Mouse (Mus musculus) heart, adult 18-20 months (tissue): Measurements from ENCODE around the gene Vmn1r45. TPM values are rescaled to one million over a fixed set of nuclear protein-coding genes. Genes with fewer than 3 reads are reported as not detected.
"Not testable (repeated sequence)": the region's sequence is repeated elsewhere in the genome, so short reads cannot be mapped to it uniquely, and the experiment has no call there.

ENCODE experiments used
- DNase-seq, 2 experiments: peaks; one replicate each; pipeline ENCODE4 v3.0.0; 2021 to 2022; ENCODE audit warnings: mixed read lengths in 1 of 2
- long read RNA-seq, 2 experiments: library from polyadenylated mRNA; stranded (forward); transcript quantifications; one replicate each; pipeline ENCODE4 v2.0.0; 2021
- total RNA-seq, 2 experiments: library from RNA; stranded (reverse); gene quantifications; 2 replicates each; pipeline ENCODE4 v1.2.3; 2021

The Vmn1r45 gene
- not detected for total RNA-seq
- long read RNA-seq, experiment 1: 0 reads
- long read RNA-seq, experiment 2: 0 reads

GRCm38 (mm10) chr6:89940498-89940897 is at the start of gene Vmn1r45:
Gene Vmn1r45, minus strand, starts transcription at chr6:89940598.
- not testable (repeated sequence) for DNase-seq

GRCm38 (mm10) chr6:89985989-89986388 is 45.6 kb upstream of the Vmn1r45 start:
- no peak for DNase-seq

DNA sequence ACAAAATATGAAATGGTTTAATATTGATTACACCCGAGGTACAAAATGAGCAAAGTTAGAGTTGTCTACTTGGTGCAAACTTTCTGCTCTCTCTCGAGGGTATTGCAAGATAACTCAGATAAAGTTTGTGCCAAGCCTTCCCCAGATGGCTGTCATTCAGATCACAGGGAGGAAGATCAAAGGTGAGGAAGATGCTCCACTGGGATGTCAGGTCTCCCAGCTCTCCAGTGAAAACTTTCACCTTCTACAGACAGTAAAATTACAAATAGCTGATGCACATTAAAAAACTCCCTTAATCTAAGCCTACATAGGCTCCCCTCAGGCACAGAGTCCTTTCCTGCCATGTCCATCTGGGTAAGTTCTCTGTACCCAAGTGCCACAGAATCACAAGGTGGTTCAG is 28.6 kb upstream of the Vmn1r45 start, which contains the start of gene Vmn1r46:
Vmn1r46 (plus strand) TSS at position 301 of the 400 bp plus-strand sequence.
- no peak for DNase-seq

GRCm38 (mm10) chr6:89966341-89966740 is 25.9 kb upstream of the Vmn1r45 start:
- no peak for DNase-seq

DNA sequence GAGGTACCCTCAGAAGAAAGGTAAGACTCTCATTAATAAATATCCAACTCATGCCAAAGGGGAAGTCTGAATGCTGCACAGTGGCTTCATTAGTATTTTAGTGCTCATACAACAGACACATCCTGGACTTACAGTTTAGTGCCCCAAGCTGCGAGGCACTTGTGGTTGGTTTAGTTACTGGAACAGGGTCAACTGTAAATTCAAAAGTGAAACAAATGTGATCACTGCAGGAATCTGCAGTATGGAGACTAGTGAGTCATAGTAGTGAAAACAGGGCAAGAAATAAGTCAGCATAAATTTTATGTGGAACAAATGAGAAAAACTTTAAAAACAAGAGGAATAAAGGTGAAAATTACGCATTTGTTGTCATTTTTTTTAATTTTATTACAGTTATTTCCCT is 13.2 kb upstream of the Vmn1r45 start:
- no peak for DNase-seq

GRCm38 (mm10) chr6:89940926-89941325 is 528 bp upstream of the Vmn1r45 start:
- DNase-seq: no peak

- no peak for DNase-seq
Measured at GRCm38 (mm10) chr6:89883812-89884211, 56.6 kb downstream of the Vmn1r45 start.

- no peak for DNase-seq
Measured at GRCm38 (mm10) chr6:89883360-89883759, 57.0 kb downstream of the Vmn1r45 start, which contains the start of gene Vmn1r44. Gene Vmn1r44, plus strand, starts transcription at chr6:89883660.

Other genes with a start within 250 kb of the Vmn1r45 start
- not detected for gene Vmn1r40, start 233.1 kb downstream of the Vmn1r45 start, total RNA-seq
- not detected for gene Vmn1r41, start 199.8 kb downstream of the Vmn1r45 start, total RNA-seq
- gene Vmn1r42, start 64.2 kb downstream of the Vmn1r45 start, total RNA-seq: under 1 TPM; 0.25 to 0.26 TPM
- gene Vmn1r43, start 64.2 kb downstream of the Vmn1r45 start, total RNA-seq: not detected
- not detected for gene Vmn1r44, start 56.9 kb downstream of the Vmn1r45 start, total RNA-seq
- not detected for gene Vmn1r46, start 28.7 kb upstream of the Vmn1r45 start, total RNA-seq
- gene Vmn1r47, start 75.5 kb upstream of the Vmn1r45 start, total RNA-seq: not detected
- not detected for gene Vmn1r48, start 96.2 kb upstream of the Vmn1r45 start, total RNA-seq
- gene Vmn1r49, start 137.9 kb upstream of the Vmn1r45 start, total RNA-seq: not detected
- gene Vmn1r50, start 160.8 kb upstream of the Vmn1r45 start, total RNA-seq: not detected
- not detected for gene Vmn1r51, start 182.0 kb upstream of the Vmn1r45 start, total RNA-seq
- not detected for gene Vmn1r52, start 234.2 kb upstream of the Vmn1r45 start, total RNA-seq